Mouse (Mus musculus): ENCODE results near the gene Vipr1. TPM values are rescaled to one million over a fixed set of nuclear protein-coding genes. Genes with fewer than 3 reads are reported as not detected.

The Vipr1 gene
- polyA plus RNA-seq, 1 experiment from 2014 or later, result 0.17 TPM

DNA sequence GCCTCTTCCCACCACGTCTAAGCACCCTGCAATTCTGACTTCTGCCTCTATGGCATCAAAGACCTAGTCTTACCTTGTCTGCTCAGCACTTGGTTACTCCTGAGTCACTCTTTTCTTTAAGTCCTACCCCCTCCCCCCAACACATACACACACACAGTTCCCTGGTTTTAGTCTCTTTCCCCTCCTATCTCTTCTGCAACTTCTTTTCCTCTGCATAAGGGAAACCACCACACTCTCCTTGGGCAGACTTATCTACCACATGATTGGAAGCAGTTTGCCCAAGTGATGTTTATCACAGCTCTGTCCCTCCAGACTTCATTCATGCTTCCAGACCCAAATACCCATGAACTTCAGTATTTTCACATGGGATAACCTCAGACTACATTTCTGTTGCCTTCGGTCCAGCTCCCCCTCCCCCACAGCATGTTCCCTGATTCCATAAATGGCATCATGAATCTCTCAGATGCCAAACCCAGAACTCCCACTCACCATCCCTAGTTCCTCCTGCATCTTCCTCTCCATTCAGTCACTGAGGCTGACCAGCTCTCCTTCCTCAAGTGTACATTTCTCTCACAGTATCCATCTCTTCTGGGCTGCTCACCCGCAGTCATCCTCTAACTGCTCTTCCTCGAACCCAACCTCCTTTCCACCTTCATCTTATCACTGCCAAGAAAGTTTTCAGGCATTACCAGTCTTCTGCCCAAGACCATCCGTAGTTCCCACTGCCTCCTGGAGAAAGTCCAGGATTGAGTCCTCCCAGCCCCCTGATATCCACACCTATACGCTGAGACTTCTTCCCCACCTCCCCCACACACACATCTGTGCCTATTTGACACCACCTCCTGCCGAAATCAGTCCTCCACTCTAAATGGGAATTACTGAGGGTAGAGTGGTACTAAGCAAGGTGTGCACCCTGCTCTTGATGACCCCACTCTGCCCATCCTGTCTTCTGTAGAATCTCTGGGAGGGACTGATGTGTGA is 66.3 kb downstream of the Vipr1 start:
- Histone ChIP-seq H3K9me3 (replicated peaks; ENCODE audit: control insufficient read depth, low read length) (no peaks in the 10 kb centered on the region), H3K36me3 (ENCODE audit: control insufficient read depth, insufficient read depth, low read length) (peaks cover 3% of the 10 kb centered on the region; the same call in 1 of the 2 replicates), H3K4me3 (ENCODE audit: low read depth, low read length) (no peak overlapping the region), H3K4me1 (ENCODE audit: control insufficient read depth, insufficient read depth, low read length) (peaks cover 28% of the 10 kb centered on the region), H3K27me3 (ENCODE audit: control insufficient read depth, insufficient read depth, low read length) (no peaks in the 10 kb centered on the region), H3K27ac (ENCODE audit: low read depth, low read length) (no peak overlapping the region), H3K9ac (ENCODE audit: low read depth, low read length) (no peak overlapping the region), H3K4me2 (no peak overlapping the region)
- no peak for ATAC-seq (replicated peaks; ENCODE audit: insufficient number of reproducible peaks, low FRiP score, low TSS enrichment)
- 62% methylated on average over 7 of the region's 7 CpGs for WGBS (ENCODE audit: insufficient replicate concordance)

DNA sequence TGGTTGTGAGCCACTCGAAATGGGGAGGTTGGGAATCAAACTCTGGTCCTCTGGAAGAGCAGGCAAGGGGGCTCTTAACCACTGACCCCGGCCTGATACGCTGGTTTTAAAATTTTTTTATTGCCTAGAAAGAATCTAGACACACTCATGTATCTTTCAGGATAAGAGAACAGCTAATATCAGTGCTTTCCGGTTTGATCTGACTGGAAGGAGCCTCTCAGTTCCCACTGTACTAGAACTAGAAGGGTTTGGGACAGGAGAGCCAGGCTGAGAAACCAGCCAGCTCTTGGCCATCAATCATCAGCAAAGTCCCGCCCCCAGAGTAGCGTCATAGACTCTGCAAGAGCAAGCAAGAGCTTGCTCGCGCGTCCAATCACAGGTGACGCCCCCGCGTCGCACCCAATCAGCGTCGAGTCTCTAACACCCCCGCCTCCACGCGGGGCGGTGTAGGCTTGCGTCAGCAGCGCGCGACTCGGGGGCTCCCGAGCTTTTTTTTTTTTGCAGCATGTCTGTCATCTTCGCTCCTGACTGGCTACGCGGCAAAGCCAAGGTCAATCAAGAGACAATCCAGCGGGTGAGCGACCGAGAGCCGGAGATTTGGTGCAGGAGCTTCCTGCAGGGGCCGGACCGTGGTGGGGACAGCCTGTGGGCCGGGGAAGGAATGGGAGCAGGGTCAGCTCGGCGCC is 67.5 kb downstream of the Vipr1 start, which contains the start of gene Ss18l2:
TSS of gene Ss18l2 (plus strand) at position 432 of the 686 bp plus-strand sequence.
- WGBS (ENCODE audit: insufficient replicate concordance), result 4% methylated on average over 37 of the region's 37 CpGs
- no peaks in the 10 kb centered on the region for H3K27me3 ChIP-seq (ENCODE audit: control insufficient read depth, insufficient read depth, low read length)
- peak within 1 kb of the TSS; percentile 97 for H3K9ac ChIP-seq (ENCODE audit: low read depth, low read length)
- peak within 1 kb of the TSS; percentile 82 for H3K4me2 ChIP-seq
- H3K4me1 ChIP-seq (ENCODE audit: control insufficient read depth, insufficient read depth, low read length), result peaks cover 22% of the 10 kb centered on the region
- peaks cover 3% of the 10 kb centered on the region; the same call in 1 of the 2 replicates for H3K36me3 ChIP-seq (ENCODE audit: control insufficient read depth, insufficient read depth, low read length)
- peak; percentile 99 for ATAC-seq (replicated peaks; ENCODE audit: insufficient number of reproducible peaks, low FRiP score, low TSS enrichment)
- H3K27ac ChIP-seq (ENCODE audit: low read depth, low read length), result peak within 1 kb of the TSS; percentile 99
- peak within 1 kb of the TSS; percentile 95 for H3K4me3 ChIP-seq (ENCODE audit: low read depth, low read length)
- H3K9me3 ChIP-seq (replicated peaks; ENCODE audit: control insufficient read depth, low read length), result no peaks in the 10 kb centered on the region

DNA sequence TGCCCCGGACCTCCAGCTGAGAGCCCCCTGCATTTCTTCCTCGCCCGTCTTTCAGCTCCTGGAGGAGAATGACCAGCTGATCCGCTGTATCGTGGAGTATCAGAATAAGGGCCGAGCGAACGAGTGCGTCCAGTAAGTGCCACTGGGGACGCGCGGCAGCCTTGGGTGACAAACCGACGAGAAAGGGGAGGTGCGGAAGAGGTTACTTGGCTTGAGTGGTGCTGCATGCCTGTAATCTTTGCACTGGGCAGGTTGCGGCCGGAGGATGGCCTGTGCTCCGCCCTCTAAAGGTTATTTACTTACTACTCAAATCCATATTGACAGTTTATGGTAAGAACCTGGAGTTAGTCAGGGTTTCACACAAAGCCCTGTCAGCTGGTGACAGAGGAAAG is 68.1 kb downstream of the Vipr1 start:
- Histone ChIP-seq H3K27ac (ENCODE audit: low read depth, low read length) (peak overlapping the region; percentile 99), H3K9ac (ENCODE audit: low read depth, low read length) (peak overlapping the region; percentile 97), H3K36me3 (ENCODE audit: control insufficient read depth, insufficient read depth, low read length) (peaks cover 3% of the 10 kb centered on the region; the same call in 1 of the 2 replicates), H3K27me3 (ENCODE audit: control insufficient read depth, insufficient read depth, low read length) (no peaks in the 10 kb centered on the region), H3K4me1 (ENCODE audit: control insufficient read depth, insufficient read depth, low read length) (peaks cover 17% of the 10 kb centered on the region), H3K9me3 (replicated peaks; ENCODE audit: control insufficient read depth, low read length) (no peaks in the 10 kb centered on the region), H3K4me3 (ENCODE audit: low read depth, low read length) (peak overlapping the region; percentile 95), H3K4me2 (peak overlapping the region; percentile 82)
- 0% methylated on average over 18 of the region's 18 CpGs for WGBS (ENCODE audit: insufficient replicate concordance)
- peak; percentile 37; the same call in 1 of the 2 replicates for ATAC-seq (replicated peaks; ENCODE audit: insufficient number of reproducible peaks, low FRiP score, low TSS enrichment)

DNA sequence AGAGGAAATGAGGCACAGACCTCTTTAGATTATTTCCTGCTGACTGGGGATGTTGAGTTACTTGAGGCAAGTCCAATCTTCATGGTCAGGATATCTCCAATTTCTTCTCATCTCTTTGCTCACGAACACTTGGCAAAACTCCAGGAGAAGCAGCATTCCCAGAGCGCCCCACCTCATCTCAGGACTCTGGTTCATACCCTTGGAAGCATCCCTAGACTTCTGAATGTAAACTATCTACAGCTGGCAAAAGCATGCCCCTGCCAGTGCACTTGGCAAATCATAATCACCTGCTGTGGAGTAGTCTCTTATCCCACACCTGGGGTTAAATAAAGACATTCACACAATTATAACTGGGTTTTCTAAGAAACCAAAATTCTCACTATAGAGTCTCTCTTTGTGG is 74.5 kb downstream of the Vipr1 start:
- Histone ChIP-seq H3K27me3 (ENCODE audit: control insufficient read depth, insufficient read depth, low read length) (no peaks in the 10 kb centered on the region), H3K4me3 (ENCODE audit: low read depth, low read length) (no peak overlapping the region), H3K4me1 (ENCODE audit: control insufficient read depth, insufficient read depth, low read length) (peaks cover 8% of the 10 kb centered on the region), H3K27ac (ENCODE audit: low read depth, low read length) (no peak overlapping the region), H3K36me3 (ENCODE audit: control insufficient read depth, insufficient read depth, low read length) (peaks cover 3% of the 10 kb centered on the region; the same call in 1 of the 2 replicates), H3K9me3 (replicated peaks; ENCODE audit: control insufficient read depth, low read length) (no peaks in the 10 kb centered on the region), H3K9ac (ENCODE audit: low read depth, low read length) (no peak overlapping the region), H3K4me2 (no peak overlapping the region)
- 76% methylated on average over 2 of the region's 2 CpGs for WGBS (ENCODE audit: insufficient replicate concordance)
- no peak for ATAC-seq (replicated peaks; ENCODE audit: insufficient number of reproducible peaks, low FRiP score, low TSS enrichment)

DNA sequence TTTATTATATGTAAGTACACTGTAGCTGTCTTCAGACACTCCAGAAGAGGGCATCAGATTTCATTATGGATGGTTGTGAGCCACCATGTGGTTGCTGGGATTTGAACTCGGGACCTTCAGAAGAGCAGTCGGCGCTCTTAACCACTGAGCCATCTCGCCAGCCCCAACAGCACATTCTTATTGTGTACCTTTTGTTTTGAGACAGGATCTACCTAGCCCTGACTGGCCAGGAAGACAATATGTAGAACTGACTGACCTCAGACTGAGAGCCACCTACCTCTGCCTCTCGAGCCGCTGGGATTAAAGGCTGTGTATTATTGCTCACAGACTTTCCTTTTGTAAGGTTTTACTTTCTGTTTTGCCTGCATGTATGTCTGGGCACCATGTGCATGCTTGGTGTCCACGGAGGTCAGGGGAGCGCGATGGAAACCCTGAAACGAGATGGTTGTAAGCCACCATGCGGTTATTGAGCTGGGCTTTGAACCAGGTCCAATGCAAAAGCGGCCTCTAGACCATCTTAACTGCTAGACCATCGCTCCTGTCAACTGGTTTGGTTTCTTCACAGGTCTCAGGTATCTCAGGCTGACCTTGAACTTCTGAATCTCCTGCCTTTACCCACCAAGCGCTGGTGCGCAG is 75.7 kb downstream of the Vipr1 start:
- H3K4me2 ChIP-seq, result peak overlapping the region; percentile 82
- H3K27me3 ChIP-seq (ENCODE audit: control insufficient read depth, insufficient read depth, low read length), result no peaks in the 10 kb centered on the region
- no peak for ATAC-seq (replicated peaks; ENCODE audit: insufficient number of reproducible peaks, low FRiP score, low TSS enrichment)
- H3K9ac ChIP-seq (ENCODE audit: low read depth, low read length), result peak overlapping the region; percentile 85
- 64% methylated on average over 15 of the region's 15 CpGs for WGBS (ENCODE audit: insufficient replicate concordance)
- peak overlapping the region; percentile 81 for H3K4me3 ChIP-seq (ENCODE audit: low read depth, low read length)
- peak overlapping the region; percentile 96 for H3K27ac ChIP-seq (ENCODE audit: low read depth, low read length)
- no peaks in the 10 kb centered on the region for H3K9me3 ChIP-seq (replicated peaks; ENCODE audit: control insufficient read depth, low read length)
- no peaks in the 10 kb centered on the region for H3K36me3 ChIP-seq (ENCODE audit: control insufficient read depth, insufficient read depth, low read length)
- peaks cover 7% of the 10 kb centered on the region for H3K4me1 ChIP-seq (ENCODE audit: control insufficient read depth, insufficient read depth, low read length)

DNA sequence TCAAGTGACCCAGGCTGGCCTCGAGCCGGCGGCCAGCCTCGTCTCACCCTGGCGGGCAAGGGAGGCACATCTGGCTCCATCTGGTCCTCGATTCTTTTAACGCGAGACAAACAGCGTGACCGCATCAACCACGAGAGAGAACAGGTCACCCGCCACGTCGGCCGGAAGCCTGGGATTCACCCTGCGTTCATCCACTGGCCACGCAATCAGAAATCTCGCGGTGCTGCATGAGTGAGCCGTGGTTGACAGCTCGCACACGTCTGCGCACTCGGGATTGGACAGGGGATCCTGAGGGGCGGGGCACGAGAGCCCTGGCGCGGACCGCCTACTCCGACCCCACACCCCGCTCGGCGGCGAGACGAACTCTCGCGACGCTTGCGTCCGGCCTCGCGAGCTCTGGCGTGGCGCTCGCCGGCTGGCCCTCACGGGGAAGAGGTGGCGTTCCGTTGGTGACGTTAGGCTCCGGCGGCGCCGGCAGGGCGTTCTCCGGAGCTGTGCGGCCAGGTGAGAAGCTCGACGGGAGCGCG is 76.3 kb downstream of the Vipr1 start, which contains the start of gene Nktr:
TSS of gene Nktr (plus strand) at position 378 of the 527 bp plus-strand sequence.
- Histone ChIP-seq H3K4me2 (peak within 1 kb of the TSS; percentile 88), H3K36me3 (ENCODE audit: control insufficient read depth, insufficient read depth, low read length) (no peaks in the 10 kb centered on the region)

DNA sequence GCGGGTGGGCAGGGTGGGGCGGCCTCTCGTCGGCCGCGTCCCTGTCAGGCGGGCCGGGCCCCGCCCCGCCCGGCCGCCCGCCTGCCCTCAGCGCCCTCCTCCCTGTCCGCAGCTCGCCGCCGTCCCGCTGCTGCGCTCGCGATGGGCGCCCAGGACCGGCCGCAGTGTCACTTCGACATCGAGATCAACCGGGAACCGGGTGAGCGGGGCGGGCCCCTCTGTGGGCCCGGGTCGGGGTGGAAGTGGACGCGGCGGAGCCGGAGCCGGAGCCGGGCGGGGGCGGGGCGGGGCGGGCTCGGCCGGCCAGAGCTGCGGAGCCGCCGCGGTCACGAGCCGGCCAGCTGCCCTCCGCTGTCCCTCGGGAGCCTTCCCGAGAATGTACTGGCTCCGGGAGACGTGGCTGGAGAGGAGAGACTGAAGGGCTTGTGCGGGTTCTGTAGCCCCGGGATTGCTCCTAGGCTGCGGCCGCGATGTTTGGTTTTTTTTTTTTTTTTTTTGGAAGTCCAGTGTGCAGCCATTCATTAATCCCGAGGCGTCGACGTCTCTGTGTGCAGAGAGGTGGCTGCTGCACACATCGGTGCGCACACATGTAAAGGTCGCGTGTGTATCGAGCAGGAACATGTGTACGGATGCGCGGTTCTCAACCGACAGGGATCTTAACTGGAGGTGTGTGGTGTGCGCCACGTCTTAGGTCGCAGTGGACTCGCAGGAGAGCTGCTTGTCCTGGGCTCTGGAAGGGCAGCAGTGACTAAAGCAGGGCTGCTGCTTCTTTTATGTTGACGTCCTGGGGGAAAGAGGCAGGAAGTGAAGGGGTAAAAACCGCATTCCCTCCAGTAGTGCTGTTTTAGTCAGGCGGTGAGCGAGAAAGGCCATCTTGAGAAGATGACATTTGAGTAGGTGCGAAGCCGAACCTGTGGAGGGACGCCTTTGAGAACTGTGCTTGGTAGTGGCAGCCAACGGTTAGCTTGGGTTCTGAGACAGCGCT is 77.1 kb downstream of the Vipr1 start:
- no peaks in the 10 kb centered on the region for H3K36me3 ChIP-seq (ENCODE audit: control insufficient read depth, insufficient read depth, low read length)
- peak overlapping the region; percentile 96 for H3K27ac ChIP-seq (ENCODE audit: low read depth, low read length)
- H3K4me2 ChIP-seq, result peak overlapping the region; percentile 88
- H3K4me3 ChIP-seq (ENCODE audit: low read depth, low read length), result peak overlapping the region; percentile 81
- peak overlapping the region; percentile 93 for H3K9ac ChIP-seq (ENCODE audit: low read depth, low read length)
- H3K27me3 ChIP-seq (ENCODE audit: control insufficient read depth, insufficient read depth, low read length), result no peaks in the 10 kb centered on the region
- no peaks in the 10 kb centered on the region for H3K9me3 ChIP-seq (replicated peaks; ENCODE audit: control insufficient read depth, low read length)
- peaks cover 7% of the 10 kb centered on the region for H3K4me1 ChIP-seq (ENCODE audit: control insufficient read depth, insufficient read depth, low read length)
- ATAC-seq (replicated peaks; ENCODE audit: insufficient number of reproducible peaks, low FRiP score, low TSS enrichment), result peak; percentile 77
- WGBS (ENCODE audit: insufficient replicate concordance), result under 1% methylated on average over 74 of the region's 87 CpGs

More for the DNA sequence above, 76.3 kb downstream of the Vipr1 start, which contains the start of gene Nktr:
- H3K4me3 ChIP-seq (ENCODE audit: low read depth, low read length), result peak within 1 kb of the TSS; percentile 81
- peak within 1 kb of the TSS; percentile 96 for H3K27ac ChIP-seq (ENCODE audit: low read depth, low read length)
- peak; percentile 99 for ATAC-seq (replicated peaks; ENCODE audit: insufficient number of reproducible peaks, low FRiP score, low TSS enrichment)
- no peaks in the 10 kb centered on the region for H3K27me3 ChIP-seq (ENCODE audit: control insufficient read depth, insufficient read depth, low read length)
- under 1% methylated on average over 56 of the region's 61 CpGs for WGBS (ENCODE audit: insufficient replicate concordance)
- peak within 1 kb of the TSS; percentile 93 for H3K9ac ChIP-seq (ENCODE audit: low read depth, low read length)
- peaks cover 7% of the 10 kb centered on the region for H3K4me1 ChIP-seq (ENCODE audit: control insufficient read depth, insufficient read depth, low read length)
- no peaks in the 10 kb centered on the region for H3K9me3 ChIP-seq (replicated peaks; ENCODE audit: control insufficient read depth, low read length)

Measured in heart, embryonic 11.5 days (tissue).